Mouse (Mus musculus) lung, adult 2 months (tissue): ENCODE data around the gene Bmp8a.

Experiments used
- CTCF ChIP-seq: fragments of 200-500 bp; IDR thresholded peaks from 2 replicates; pipeline ENCODE4 v1.5.1; 2011; ENCODE audit warnings: mild to moderate bottlenecking, low read length, control low read depth; ENCODE audit not compliant: insufficient read depth
- POLR2A ChIP-seq: fragments of 200-500 bp; IDR thresholded peaks from 2 replicates; pipeline ENCODE4 v1.6.1; 2011; ENCODE audit warnings: low read depth, mild to moderate bottlenecking, control low read depth, low read length, borderline replicate concordance; ENCODE audit errors: extremely low read depth

GRCm38 (mm10) chr4:123327630-123328029 lies 15.4 kb downstream of the Bmp8a start:
- TF ChIP-seq POLR2A (no peak), CTCF (no peak)
